Mouse (Mus musculus) embryonic fibroblast, embryonic 13.5 days (primary cell): Measurements from ENCODE around the gene Pank4.

Experiments
- CTCF ChIP-seq: IDR thresholded peaks from 2 replicates; pipeline ENCODE4 v1.5.1; 2011; ENCODE audit warnings: mild to moderate bottlenecking, control low read depth, low read length, moderate library complexity, borderline replicate concordance; ENCODE audit not compliant: insufficient read depth
- POLR2A ChIP-seq: IDR thresholded peaks from 2 replicates; pipeline ENCODE4 v1.6.1; 2011; ENCODE audit warnings: low read depth, mild to moderate bottlenecking, control low read depth, low read length, moderate library complexity

GRCm38 (mm10) chr4:154964581-154965235 lies 785 bp downstream of the Pank4 start:
- TF ChIP-seq POLR2A (0 out of 2 replicates have a peak, but pooled peaks have one; percentile 5), CTCF (no peak)
